Mouse (Mus musculus) heart, embryonic 11.5 days (tissue): ENCODE measurements around the gene Zfp704. TPM values are rescaled to one million over a fixed set of nuclear protein-coding genes. Genes with fewer than 3 reads are reported as not detected.

Experiments used
- ATAC-seq: fragments of 200-750 bp; cut with Nextera tagmentation; replicated peaks from 2 replicates; pipeline ENCODE4 v1.8.0; 2017; ENCODE audit warnings: moderate library complexity; ENCODE audit not compliant: insufficient number of reproducible peaks, low FRiP score, low TSS enrichment
- H3K27ac ChIP-seq: fragments of 300-500 bp; sonication (generic); 2 replicates; pipeline ENCODE4 v1.5.1; 2014; ENCODE audit warnings: mild to moderate bottlenecking, low read depth, low read length
- H3K27me3 ChIP-seq: fragments of 300-500 bp; sonication (generic); 2 replicates; pipeline ENCODE4 v1.6.1; 2014; ENCODE audit warnings: mild to moderate bottlenecking, low read length, mixed read lengths; ENCODE audit not compliant: control insufficient read depth, insufficient read depth
- H3K36me3 ChIP-seq: fragments of 300-500 bp; sonication (generic); 2 replicates; pipeline ENCODE4 v1.6.1; 2014; ENCODE audit warnings: mild to moderate bottlenecking, low read length, moderate library complexity, mixed read lengths; ENCODE audit not compliant: control insufficient read depth, insufficient read depth
- H3K4me1 ChIP-seq: fragments of 300-500 bp; sonication (generic); 2 replicates; pipeline ENCODE4 v1.6.1; 2014; ENCODE audit warnings: low read length; ENCODE audit not compliant: control insufficient read depth, insufficient read depth
- H3K4me2 ChIP-seq: fragments of 300-500 bp; sonication (generic); 2 replicates; pipeline ENCODE4 v1.6.1; 2014; ENCODE audit warnings: mild to moderate bottlenecking, moderate library complexity
- H3K4me3 ChIP-seq: fragments of 300-500 bp; sonication (generic); 2 replicates; pipeline ENCODE4 v1.5.1; 2014; ENCODE audit warnings: low read depth, low read length
- H3K9ac ChIP-seq: fragments of 300-500 bp; sonication (generic); 2 replicates; pipeline ENCODE4 v1.6.1; 2014; ENCODE audit warnings: mild to moderate bottlenecking, low read depth, low read length, moderate library complexity
- H3K9me3 ChIP-seq: fragments of 300-500 bp; sonication (generic); replicated peaks from 2 replicates; pipeline ENCODE4 v1.6.1; 2016; ENCODE audit warnings: low read length; ENCODE audit not compliant: control insufficient read depth
- WGBS: fragments of 180-500 bp; shearing (Covaris S2); extraction: QIAGEN DNeasy Blood & Tissue Kit; methylation state at CpG from one replicate; pipeline ENCODE4 v1.1.7; 2014; ENCODE audit not compliant: insufficient replicate concordance; 5-methylcytosine and 5-hydroxymethylcytosine counted together
- polyA plus RNA-seq: library from polyadenylated mRNA; unstranded; fragments of >200 nt; fragmentation: Nextera tagmentation; extraction: Ambion mirVana; gene quantifications from 2 replicates; pipeline ENCODE4 v1.2.1, GENCODE M21; 2014

Gene Zfp704
- polyA plus RNA-seq, 1 experiment from 2014 or later: 7.9 TPM

DNA sequence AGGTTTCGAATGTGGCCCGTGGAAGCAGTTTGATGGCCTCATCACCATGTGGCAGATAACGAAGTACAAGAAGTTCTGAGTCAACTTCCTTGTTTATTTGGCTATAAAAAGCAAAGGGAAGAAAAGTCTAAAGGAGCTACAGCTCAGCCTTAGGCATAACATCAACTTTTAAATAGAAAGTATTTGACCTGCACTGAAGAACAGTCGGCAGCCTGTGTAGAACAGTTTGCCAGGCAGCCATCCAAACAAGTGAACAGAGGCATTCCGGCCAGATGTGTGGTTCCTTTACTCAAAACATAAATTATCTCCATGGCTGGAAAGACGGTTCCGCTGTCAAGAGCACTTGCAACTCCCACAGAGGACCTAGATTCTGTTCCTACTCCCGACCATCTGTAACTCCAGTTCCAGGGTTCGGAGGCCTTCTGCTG lies 202.8 kb downstream of the Zfp704 start:
- no peak overlapping the region for H3K4me2 ChIP-seq
- no peaks in the 10 kb centered on the region for H3K4me1 ChIP-seq
- H3K9me3 ChIP-seq: peaks cover 5% of the 10 kb centered on the region; the same call in 1 of the 2 replicates
- no peak overlapping the region for H3K27ac ChIP-seq
- no peaks in the 10 kb centered on the region for H3K36me3 ChIP-seq
- 68% methylated on average over 9 of the region's 9 CpGs for WGBS
- H3K27me3 ChIP-seq: no peaks in the 10 kb centered on the region
- no peak overlapping the region for H3K9ac ChIP-seq
- ATAC-seq: no peak
- H3K4me3 ChIP-seq: no peak overlapping the region

GRCm38 (mm10) chr3:9405341-9405740 lies 204.5 kb downstream of the Zfp704 start:
- Histone ChIP-seq H3K9ac (no peak overlapping the region), H3K9me3 (peaks cover 5% of the 10 kb centered on the region; the same call in 1 of the 2 replicates), H3K4me2 (no peak overlapping the region), H3K36me3 (no peaks in the 10 kb centered on the region), H3K4me3 (no peak overlapping the region), H3K27me3 (no peaks in the 10 kb centered on the region), H3K27ac (no peak overlapping the region), H3K4me1 (peaks cover 5% of the 10 kb centered on the region)
- no peak for ATAC-seq
- 70% methylated on average over 9 of the region's 9 CpGs for WGBS

- no peak overlapping the region for H3K4me3 ChIP-seq
- H3K9ac ChIP-seq: no peak overlapping the region
- no peaks in the 10 kb centered on the region for H3K27me3 ChIP-seq
- 0 out of 2 replicates have a peak overlapping the region, but pooled peaks have one; percentile 4 for H3K27ac ChIP-seq
- no peak for ATAC-seq
- 60% methylated on average over 5 of the region's 5 CpGs for WGBS
- H3K36me3 ChIP-seq: no peaks in the 10 kb centered on the region
- H3K9me3 ChIP-seq: peaks cover 5% of the 10 kb centered on the region; the same call in 1 of the 2 replicates
- H3K4me1 ChIP-seq: peaks cover 6% of the 10 kb centered on the region
- 0 out of 2 replicates have a peak overlapping the region, but pooled peaks have one; percentile 14 for H3K4me2 ChIP-seq
These were observed 206.4 kb downstream of the Zfp704 start for GRCm38 (mm10) chr3:9403255-9404050.

DNA sequence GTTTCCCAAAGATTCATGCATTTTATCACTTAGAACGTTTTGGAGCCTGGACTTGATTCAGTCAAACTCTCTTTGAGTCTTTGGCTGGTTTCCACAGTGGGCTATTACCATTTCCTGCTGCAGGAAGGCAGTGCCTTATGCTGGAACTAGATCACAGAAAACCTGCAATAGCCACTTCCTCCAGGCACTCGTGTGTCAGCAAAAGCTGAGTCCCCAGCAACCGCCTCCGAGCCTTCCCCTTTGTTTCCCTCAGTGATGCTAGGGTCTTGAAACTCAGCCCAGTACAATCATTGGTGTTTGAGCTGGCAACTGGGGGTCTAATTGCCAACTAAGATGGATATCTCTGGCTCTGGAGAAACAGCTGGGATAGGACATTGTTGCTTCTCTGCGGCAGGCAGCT lies 207.0 kb downstream of the Zfp704 start:
- H3K4me1 ChIP-seq: peaks cover 9% of the 10 kb centered on the region
- 0 out of 2 replicates have a peak, but pooled peaks cover 1% of the 10 kb centered on the region for H3K9me3 ChIP-seq
- 42% methylated on average over 5 of the region's 5 CpGs for WGBS
- no peak for ATAC-seq
- no peaks in the 10 kb centered on the region for H3K36me3 ChIP-seq
- 0 out of 2 replicates have a peak overlapping the region, but pooled peaks have one; percentile 1 for H3K27ac ChIP-seq
- H3K27me3 ChIP-seq: no peaks in the 10 kb centered on the region
- H3K9ac ChIP-seq: no peak overlapping the region
- no peak overlapping the region for H3K4me3 ChIP-seq
- H3K4me2 ChIP-seq: no peak overlapping the region

- no peak overlapping the region for H3K4me3 ChIP-seq
- peaks cover 9% of the 10 kb centered on the region for H3K4me1 ChIP-seq
- no peak overlapping the region for H3K4me2 ChIP-seq
- H3K9me3 ChIP-seq: no peaks in the 10 kb centered on the region
- H3K9ac ChIP-seq: no peak overlapping the region
- 76% methylated on average over 5 of the region's 5 CpGs for WGBS
- no peaks in the 10 kb centered on the region for H3K27me3 ChIP-seq
- no peak overlapping the region for H3K27ac ChIP-seq
- no peaks in the 10 kb centered on the region for H3K36me3 ChIP-seq
- no peak for ATAC-seq
These were observed 207.5 kb downstream of the Zfp704 start for GRCm38 (mm10) chr3:9402345-9402744.

DNA sequence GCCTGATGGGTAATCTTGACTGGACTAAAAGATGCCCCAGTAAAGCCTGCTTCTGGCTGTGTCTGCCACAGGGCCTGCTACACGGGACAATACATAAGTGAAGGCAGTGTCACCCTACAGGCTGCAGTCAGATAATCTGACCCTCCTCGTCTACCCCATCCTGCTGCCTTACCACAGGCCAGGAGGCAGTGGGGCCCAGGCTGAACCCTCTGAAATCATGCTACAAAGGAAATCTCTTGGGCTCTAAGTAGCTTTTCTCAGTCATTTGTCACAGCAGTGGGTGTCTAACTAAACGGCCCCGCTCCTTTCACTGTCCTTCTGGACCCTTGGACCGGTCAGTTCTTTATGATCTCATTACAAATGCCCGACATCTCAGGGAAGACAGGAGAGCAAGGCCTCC lies 208.2 kb downstream of the Zfp704 start:
- Histone ChIP-seq H3K4me2 (no peak overlapping the region), H3K36me3 (no peaks in the 10 kb centered on the region), H3K4me3 (no peak overlapping the region), H3K9me3 (no peaks in the 10 kb centered on the region), H3K9ac (no peak overlapping the region), H3K4me1 (peaks cover 9% of the 10 kb centered on the region), H3K27ac (no peak overlapping the region), H3K27me3 (no peaks in the 10 kb centered on the region)
- no peak for ATAC-seq
- 64% methylated on average over 6 of the region's 6 CpGs for WGBS

- Histone ChIP-seq H3K36me3 (no peaks in the 10 kb centered on the region), H3K4me3 (no peak overlapping the region), H3K4me2 (no peak overlapping the region), H3K27ac (0 out of 2 replicates have a peak overlapping the region, but pooled peaks have one; percentile 10), H3K4me1 (peaks cover 9% of the 10 kb centered on the region), H3K9ac (no peak overlapping the region), H3K9me3 (no peaks in the 10 kb centered on the region), H3K27me3 (no peaks in the 10 kb centered on the region)
- ATAC-seq: no peak
- WGBS: 60% methylated on average over 3 of the region's 3 CpGs
These were observed 209.0 kb downstream of the Zfp704 start for GRCm38 (mm10) chr3:9400886-9401221.

DNA sequence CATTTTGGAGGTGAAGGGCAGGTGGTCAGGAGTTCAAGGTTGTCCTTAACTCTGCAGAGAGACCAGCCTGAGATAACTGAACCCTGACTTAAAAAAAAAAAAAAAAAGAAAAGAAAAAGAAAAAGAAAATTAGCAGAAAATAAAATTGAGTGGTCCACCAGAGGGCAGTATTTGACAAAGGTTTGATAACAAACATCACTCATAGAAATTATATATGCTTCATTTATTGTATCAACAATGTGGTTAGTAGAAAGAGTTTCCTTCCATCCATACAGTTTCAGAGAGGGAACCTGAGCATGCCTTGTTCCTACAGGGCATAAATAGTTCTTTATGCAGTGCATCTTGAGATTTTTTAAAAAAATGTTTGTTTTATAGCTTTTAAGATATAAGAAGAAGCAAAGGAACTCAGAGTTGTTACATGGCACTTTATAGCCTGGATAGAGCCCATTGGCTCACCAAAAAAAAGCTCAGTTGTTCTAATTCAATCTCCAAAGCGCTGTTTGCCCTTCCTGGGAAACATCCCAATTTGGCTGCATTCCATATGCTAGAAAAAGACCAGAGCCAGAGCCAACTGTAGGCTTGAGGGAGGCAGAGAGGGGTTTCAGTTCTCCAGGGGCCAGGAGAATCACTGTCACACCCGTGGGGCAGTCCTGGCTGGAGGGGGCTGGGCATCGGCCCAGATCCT lies 209.5 kb downstream of the Zfp704 start:
- ATAC-seq: no peak
- WGBS: 46% methylated on average over 3 of the region's 3 CpGs
- Histone ChIP-seq H3K4me3 (no peak overlapping the region), H3K27me3 (no peaks in the 10 kb centered on the region), H3K4me1 (peaks cover 9% of the 10 kb centered on the region), H3K36me3 (no peaks in the 10 kb centered on the region), H3K9me3 (no peaks in the 10 kb centered on the region), H3K4me2 (no peak overlapping the region), H3K9ac (no peak overlapping the region), H3K27ac (0 out of 2 replicates have a peak overlapping the region, but pooled peaks have one; percentile 10)
